ENCODE assay signal across 9 mouse cellular contexts in genomic region chr3:82877258-82877657, GRCm38 (mm10). TPM values are rescaled to one million over a fixed set of nuclear protein-coding genes. Genes with fewer than 3 reads are reported as not detected.
DNase-seq lines count a peak whose midpoint lies in the region; ATAC-seq and TF ChIP-seq lines count a peak whose summit lies in the region.
"Had no signal": no experiment of that assay in that cellular context is flagged by ENCODE, and none has a peak within 500 bp of the region (broad histone marks: within the 10 kb centered on the region; RNA-seq: fewer than 3 reads in every experiment).

No protein-coding gene starts in this region.

- no peak overlapping the region for H3K9ac ChIP-seq in forebrain, embryonic 12.5 days
- H3K9ac ChIP-seq in liver, embryonic 14.5 days (replicated peaks), result no peak overlapping the region
- no peak overlapping the region for H3K9ac ChIP-seq in liver, embryonic 12.5 days
- H3K9ac ChIP-seq: heart, embryonic 13.5 days had no signal

- H3K4me3 ChIP-seq in forebrain, embryonic 10.5 days, result no peak overlapping the region
- no peak overlapping the region for H3K4me3 ChIP-seq in forebrain, embryonic 12.5 days (replicated peaks)
- no peak overlapping the region for H3K4me3 ChIP-seq in liver, embryonic 14.5 days (ENCODE audit: insufficient read depth in 1 of 2, low read depth in 2 of 2, low read length in 2 of 2)
- no peak overlapping the region for H3K4me3 ChIP-seq in liver, embryonic 12.5 days

- no peak overlapping the region for H3K4me2 ChIP-seq in forebrain, embryonic 12.5 days
- H3K4me2 ChIP-seq in liver, embryonic 14.5 days (ENCODE audit: low read depth), result no peak overlapping the region
- H3K4me2 ChIP-seq in liver, embryonic 12.5 days, result no peak overlapping the region

- TF ChIP-seq CTCF in liver, embryonic 14.5 days (IDR thresholded peaks at IDR 0.05; ENCODE audit: low read depth), result peak; percentile 39; the same call in 1 of the 2 replicates

- ATAC-seq in forebrain, embryonic 12.5 days (ENCODE audit: low FRiP score), result no peak
- no peak for ATAC-seq in liver, embryonic 14.5 days (ENCODE audit: insufficient read depth)
- ATAC-seq in liver, embryonic 12.5 days, result no peak

- peaks cover 8% of the 10 kb centered on the region; the same call in 1 of the 2 replicates for H3K9me3 ChIP-seq in forebrain, embryonic 10.5 days
- no peaks in the 10 kb centered on the region for H3K9me3 ChIP-seq in forebrain, embryonic 12.5 days
- H3K9me3 ChIP-seq in liver, embryonic 14.5 days (ENCODE audit: control insufficient read depth, low read length), result no peaks in the 10 kb centered on the region
- H3K9me3 ChIP-seq in liver, embryonic 12.5 days (replicated peaks), result 0 out of 2 replicates have a peak, but pooled peaks cover 8% of the 10 kb centered on the region

- H3K4me1 ChIP-seq in forebrain, embryonic 10.5 days, result peaks cover 9% of the 10 kb centered on the region
- peaks cover 7% of the 10 kb centered on the region for H3K4me1 ChIP-seq in forebrain, embryonic 12.5 days
- H3K4me1 ChIP-seq in liver, embryonic 14.5 days (replicated peaks; ENCODE audit: control insufficient read depth in 2 of 2, insufficient read depth in 2 of 2, low read length in 1 of 2), result no peaks in the 10 kb centered on the region
- H3K4me1 ChIP-seq in liver, embryonic 12.5 days, result peaks cover 6% of the 10 kb centered on the region; the same call in 1 of the 2 replicates

- peak; percentile 17 for DNase-seq in forebrain, embryonic 10.5 days (ENCODE audit: extremely low spot score, low spot score)
- DNase-seq in liver, embryonic 14.5 days (ENCODE audit: low read depth in 3 of 3, low spot score in 3 of 3), result peak in 1 of 3 experiments; percentile 11
- peak; percentile 4 for DNase-seq in c-Kit-positive CD71-positive TER-119-negative erythroid progenitor cells, embryonic 14.5 days (ENCODE audit: low read depth)
- DNase-seq in kidney, postnatal 4 days, result peak; percentile 33 to 45
- peak; percentile 32 for DNase-seq in yolk sac, embryonic 10.5 days (ENCODE audit: low spot score)
- no peak for DNase-seq in spleen, postnatal 14 days (ENCODE audit: low spot score in 2 of 2)

- TF ChIP-seq EP300 in liver, embryonic 14.5 days (IDR thresholded peaks at IDR 0.05; ENCODE audit: low read depth), result no peak

- H3K27ac ChIP-seq in forebrain, embryonic 10.5 days, result no peak overlapping the region
- no peak overlapping the region for H3K27ac ChIP-seq in forebrain, embryonic 12.5 days
- no peak overlapping the region for H3K27ac ChIP-seq in liver, embryonic 14.5 days
- H3K27ac ChIP-seq in liver, embryonic 12.5 days, result no peak overlapping the region
- H3K27ac ChIP-seq: heart, embryonic 13.5 days had no signal

- no peaks in the 10 kb centered on the region for H3K36me3 ChIP-seq in forebrain, embryonic 10.5 days (replicated peaks)
- H3K36me3 ChIP-seq in forebrain, embryonic 12.5 days (replicated peaks), result no peaks in the 10 kb centered on the region
- no peaks in the 10 kb centered on the region for H3K36me3 ChIP-seq in liver, embryonic 14.5 days (replicated peaks; ENCODE audit: control insufficient read depth, insufficient read depth, low read depth)
- H3K36me3 ChIP-seq in liver, embryonic 12.5 days, result no peaks in the 10 kb centered on the region
- H3K36me3 ChIP-seq: heart, embryonic 13.5 days had no signal

- 5% methylated on average over 4 of the region's 4 CpGs for WGBS in forebrain, embryonic 10.5 days
- WGBS in forebrain, embryonic 12.5 days, result 4% methylated on average over 4 of the region's 4 CpGs
- WGBS in liver, embryonic 14.5 days (ENCODE audit: insufficient replicate concordance), result 2% methylated on average over 4 of the region's 4 CpGs
- WGBS in liver, embryonic 12.5 days (ENCODE audit: insufficient replicate concordance), result 3% methylated on average over 4 of the region's 4 CpGs

- peaks cover 39% of the 10 kb centered on the region for H3K27me3 ChIP-seq in forebrain, embryonic 10.5 days (ENCODE audit: poor library complexity, severe bottlenecking)
- peaks cover 22% of the 10 kb centered on the region for H3K27me3 ChIP-seq in forebrain, embryonic 12.5 days
- H3K27me3 ChIP-seq in liver, embryonic 14.5 days (ENCODE audit: control insufficient read depth, insufficient read depth, low read length), result peaks cover 16% of the 10 kb centered on the region
- H3K27me3 ChIP-seq in liver, embryonic 12.5 days (replicated peaks), result peaks cover 25% of the 10 kb centered on the region

RNA-seq across cellular contexts. Expression of gene Rbm46, which starts 1.0 kb away (rescaled TPM):
- 1.6 and 1.8 TPM in 2 replicates for polyA plus RNA-seq in forebrain, embryonic 10.5 days (2016; fragmentation: Nextera tagmentation; extraction: Ambion mirVana)
- polyA plus RNA-seq in forebrain, embryonic 12.5 days (2016; fragmentation: Nextera tagmentation; extraction: Ambion mirVana), result 1.9 and 2.1 TPM in 2 replicates
- polyA plus RNA-seq in liver, embryonic 14.5 days (2012; rRNA removed), result 0.22 and 0.24 TPM in 2 replicates
- polyA plus RNA-seq in liver, embryonic 14.5 days (2014; fragmentation: Nextera tagmentation; extraction: Ambion mirVana), result 0.82 and 0.89 TPM in 2 replicates
- 2.1 and 2.5 TPM in 2 replicates for polyA plus RNA-seq in liver, embryonic 12.5 days (2016; fragmentation: Nextera tagmentation; extraction: Ambion mirVana)

RNA-seq across cellular contexts. Expression of gene Lrat, which starts 26.5 kb away (rescaled TPM):
- 0.02 TPM in 1 of 2 replicates, not detected in the other for polyA plus RNA-seq in forebrain, embryonic 10.5 days (2016; fragmentation: Nextera tagmentation; extraction: Ambion mirVana)
- not detected in 2 replicates for polyA plus RNA-seq in forebrain, embryonic 12.5 days (2016; fragmentation: Nextera tagmentation; extraction: Ambion mirVana)
- 0.58 and 0.69 TPM in 2 replicates for polyA plus RNA-seq in liver, embryonic 14.5 days (2012; rRNA removed)
- polyA plus RNA-seq in liver, embryonic 14.5 days (2014; fragmentation: Nextera tagmentation; extraction: Ambion mirVana), result 0.68 and 1.2 TPM in 2 replicates
- polyA plus RNA-seq in liver, embryonic 12.5 days (2016; fragmentation: Nextera tagmentation; extraction: Ambion mirVana), result 0.35 and 0.49 TPM in 2 replicates

Comparison
In these comparisons a context has a peak if more than half of its experiments do, and no peak if none do; other contexts are left out.
1. DNase-seq: peak in forebrain, embryonic 10.5 days (single experiment), c-Kit-positive CD71-positive TER-119-negative erythroid progenitor cells, embryonic 14.5 days (single experiment), kidney, postnatal 4 days (2 of 2) and yolk sac, embryonic 10.5 days (single experiment); none in spleen, postnatal 14 days (0 of 2).